Mouse (Mus musculus): ENCODE measurements at regions not wholly inside any gene's neighbourhood (a gene's known extent, or its start where the extent isn't known, plus 50 kb on each side); places are given as distances from the start of the nearest gene placed in this dataset.
"Not testable (repeated sequence)": the region's sequence is repeated elsewhere in the genome, so short reads cannot be mapped to it uniquely, and the experiment has no call there.

GRCm38 (mm10) chr13:12680954-12681571 is 115.4 kb downstream of the Ero1lb start:
- H3K27ac ChIP-seq (ENCODE audit: low read depth); H3K9me3 ChIP-seq (ENCODE audit: control insufficient read depth, low read length); H3K9ac ChIP-seq (ENCODE audit: low read length); H3K36me3 ChIP-seq (ENCODE audit: control insufficient read depth, insufficient read depth, low read length); DNase-seq (ENCODE audit: low spot score); H3K4me2 ChIP-seq (ENCODE audit: low read length); H3K27me3 ChIP-seq (replicated peaks; ENCODE audit: control insufficient read depth, insufficient read depth, low read length); H3K4me3 ChIP-seq (ENCODE audit: low read depth, low read length); H3K4me1 ChIP-seq (replicated peaks; ENCODE audit: control insufficient read depth, insufficient read depth, low read length): not testable (repeated sequence)
- 79% methylated on average over 4 of the region's 6 CpGs for WGBS
- peak; percentile 70 for ATAC-seq (replicated peaks; ENCODE audit: low FRiP score, low TSS enrichment, low read depth)

- peak; percentile 73; the same call in 1 of the 2 replicates for ATAC-seq (replicated peaks; ENCODE audit: low FRiP score, low TSS enrichment, low read depth)
- Histone ChIP-seq H3K4me3 (ENCODE audit: low read depth, low read length) (0 out of 2 replicates have a peak overlapping the region, but pooled peaks have one; percentile 4), H3K4me2 (ENCODE audit: low read length) (peak overlapping the region; percentile 42)
- WGBS: 11% methylated on average over 19 of the region's 19 CpGs
- not testable (repeated sequence) for H3K27ac ChIP-seq (ENCODE audit: low read depth); H3K9ac ChIP-seq (ENCODE audit: low read length); H3K27me3 ChIP-seq (replicated peaks; ENCODE audit: control insufficient read depth, insufficient read depth, low read length); H3K9me3 ChIP-seq (ENCODE audit: control insufficient read depth, low read length); H3K36me3 ChIP-seq (ENCODE audit: control insufficient read depth, insufficient read depth, low read length); H3K4me1 ChIP-seq (replicated peaks; ENCODE audit: control insufficient read depth, insufficient read depth, low read length)
- DNase-seq (ENCODE audit: low spot score): peak; percentile 77
Measured at GRCm38 (mm10) chr13:12680283-12680953, 114.7 kb downstream of the Ero1lb start.

- DNase-seq (ENCODE audit: low spot score) (no peak), ATAC-seq (replicated peaks; ENCODE audit: low FRiP score, low TSS enrichment, low read depth) (no peak)
- no peaks in the 10 kb centered on the region for H3K36me3 ChIP-seq (ENCODE audit: control insufficient read depth, insufficient read depth, low read length)
- H3K4me3 ChIP-seq (ENCODE audit: low read depth, low read length): no peak overlapping the region
- H3K4me2 ChIP-seq (ENCODE audit: low read length): no peak overlapping the region
- no peaks in the 10 kb centered on the region for H3K9me3 ChIP-seq (ENCODE audit: control insufficient read depth, low read length)
- no peaks in the 10 kb centered on the region for H3K27me3 ChIP-seq (replicated peaks; ENCODE audit: control insufficient read depth, insufficient read depth, low read length)
- H3K4me1 ChIP-seq (replicated peaks; ENCODE audit: control insufficient read depth, insufficient read depth, low read length): no peaks in the 10 kb centered on the region
- H3K27ac ChIP-seq (ENCODE audit: low read depth): no peak overlapping the region
- WGBS: 75% methylated on average over 2 of the region's 2 CpGs
- no peak overlapping the region for H3K9ac ChIP-seq (ENCODE audit: low read length)
Measured at GRCm38 (mm10) chr13:12677372-12677771, 111.7 kb downstream of the Ero1lb start.

GRCm38 (mm10) chr13:12671011-12671410 is 105.3 kb downstream of the Ero1lb start:
- not testable (repeated sequence) for H3K4me2 ChIP-seq (ENCODE audit: low read length); H3K36me3 ChIP-seq (ENCODE audit: control insufficient read depth, insufficient read depth, low read length); H3K4me3 ChIP-seq (ENCODE audit: low read depth, low read length); H3K27me3 ChIP-seq (replicated peaks; ENCODE audit: control insufficient read depth, insufficient read depth, low read length); DNase-seq (ENCODE audit: low spot score); ATAC-seq (replicated peaks; ENCODE audit: low FRiP score, low TSS enrichment, low read depth); H3K9ac ChIP-seq (ENCODE audit: low read length); H3K9me3 ChIP-seq (ENCODE audit: control insufficient read depth, low read length); H3K27ac ChIP-seq (ENCODE audit: low read depth); H3K4me1 ChIP-seq (replicated peaks; ENCODE audit: control insufficient read depth, insufficient read depth, low read length)
- 92% methylated on average over 2 of the region's 2 CpGs for WGBS

- H3K27me3 ChIP-seq (replicated peaks; ENCODE audit: control insufficient read depth, insufficient read depth, low read length); H3K9me3 ChIP-seq (ENCODE audit: control insufficient read depth, low read length); DNase-seq (ENCODE audit: low spot score); H3K27ac ChIP-seq (ENCODE audit: low read depth); H3K4me3 ChIP-seq (ENCODE audit: low read depth, low read length); H3K36me3 ChIP-seq (ENCODE audit: control insufficient read depth, insufficient read depth, low read length); H3K9ac ChIP-seq (ENCODE audit: low read length); H3K4me2 ChIP-seq (ENCODE audit: low read length); ATAC-seq (replicated peaks; ENCODE audit: low FRiP score, low TSS enrichment, low read depth); H3K4me1 ChIP-seq (replicated peaks; ENCODE audit: control insufficient read depth, insufficient read depth, low read length): not testable (repeated sequence)
- no CpG with 5 or more reads among the region's 7 CpGs for WGBS
Measured at GRCm38 (mm10) chr13:12668742-12669141, 103.1 kb downstream of the Ero1lb start.

GRCm38 (mm10) chr13:12667727-12668665 is 102.3 kb downstream of the Ero1lb start:
- DNase-seq (ENCODE audit: low spot score); H3K27me3 ChIP-seq (replicated peaks; ENCODE audit: control insufficient read depth, insufficient read depth, low read length); H3K27ac ChIP-seq (ENCODE audit: low read depth); H3K9me3 ChIP-seq (ENCODE audit: control insufficient read depth, low read length); H3K4me3 ChIP-seq (ENCODE audit: low read depth, low read length); H3K4me2 ChIP-seq (ENCODE audit: low read length); ATAC-seq (replicated peaks; ENCODE audit: low FRiP score, low TSS enrichment, low read depth); H3K9ac ChIP-seq (ENCODE audit: low read length); H3K4me1 ChIP-seq (replicated peaks; ENCODE audit: control insufficient read depth, insufficient read depth, low read length); H3K36me3 ChIP-seq (ENCODE audit: control insufficient read depth, insufficient read depth, low read length): not testable (repeated sequence)
- 74% methylated on average over 9 of the region's 9 CpGs for WGBS

- not testable (repeated sequence) for H3K4me1 ChIP-seq (replicated peaks; ENCODE audit: control insufficient read depth, insufficient read depth, low read length); H3K27me3 ChIP-seq (replicated peaks; ENCODE audit: control insufficient read depth, insufficient read depth, low read length); H3K4me3 ChIP-seq (ENCODE audit: low read depth, low read length); H3K27ac ChIP-seq (ENCODE audit: low read depth); H3K9me3 ChIP-seq (ENCODE audit: control insufficient read depth, low read length); ATAC-seq (replicated peaks; ENCODE audit: low FRiP score, low TSS enrichment, low read depth); DNase-seq (ENCODE audit: low spot score); H3K36me3 ChIP-seq (ENCODE audit: control insufficient read depth, insufficient read depth, low read length); H3K9ac ChIP-seq (ENCODE audit: low read length); H3K4me2 ChIP-seq (ENCODE audit: low read length)
- WGBS: 63% methylated on average over 3 of the region's 3 CpGs
Measured at GRCm38 (mm10) chr13:12666050-12666449, 100.4 kb downstream of the Ero1lb start.
